Mouse (Mus musculus) heart, postnatal 0 days (tissue): ENCODE data around the gene Scgb1a1. TPM values are rescaled to one million over a fixed set of nuclear protein-coding genes. Genes with fewer than 3 reads are reported as not detected.

ENCODE experiments used
- ATAC-seq: fragments of 200-750 bp; cut with Nextera tagmentation; 2 replicates; pipeline ENCODE4 v1.8.0; 2017; ENCODE audit warnings: low read depth, moderate number of reproducible peaks, moderate library complexity; ENCODE audit not compliant: insufficient read depth
- DNase-seq: peaks from one replicate; pipeline ENCODE4 v3.0.0-alpha.2; 2016; ENCODE audit warnings: low spot score
- H3K27ac ChIP-seq: fragments of 300-500 bp; sonication (generic); 2 replicates; pipeline ENCODE4 v1.5.1; 2014; ENCODE audit warnings: low read depth, mild to moderate bottlenecking
- H3K27me3 ChIP-seq: fragments of 300-500 bp; sonication (generic); 2 replicates; pipeline ENCODE4 v1.6.1; 2014; ENCODE audit warnings: low read length, mixed read lengths; ENCODE audit not compliant: control insufficient read depth, insufficient read depth
- H3K36me3 ChIP-seq: fragments of 300-500 bp; sonication (generic); replicated peaks from 2 replicates; pipeline ENCODE4 v1.6.1; 2014; ENCODE audit warnings: low read length, mixed read lengths; ENCODE audit not compliant: control insufficient read depth, insufficient read depth
- H3K4me1 ChIP-seq: fragments of 300-500 bp; sonication (generic); 2 replicates; pipeline ENCODE4 v1.6.1; 2014; ENCODE audit warnings: antibody characterized with exemption; ENCODE audit not compliant: control insufficient read depth, insufficient read depth
- H3K4me2 ChIP-seq: fragments of 300-500 bp; sonication (generic); 2 replicates; pipeline ENCODE4 v1.6.1; 2014; ENCODE audit warnings: low read depth, mild to moderate bottlenecking, low read length, moderate library complexity
- H3K4me3 ChIP-seq: fragments of 300-500 bp; sonication (generic); 2 replicates; pipeline ENCODE4 v1.5.1; 2014; ENCODE audit warnings: low read depth, low read length
- H3K9ac ChIP-seq: fragments of 300-500 bp; sonication (generic); replicated peaks from 2 replicates; pipeline ENCODE4 v1.6.1; 2014; ENCODE audit warnings: low read depth, low read length, mixed read lengths
- H3K9me3 ChIP-seq: fragments of 300-500 bp; sonication (generic); replicated peaks from 2 replicates; pipeline ENCODE4 v1.6.1; 2016; ENCODE audit warnings: low read length; ENCODE audit not compliant: control insufficient read depth
- CTCF ChIP-seq: IDR thresholded peaks from 2 replicates; pipeline ENCODE4 v1.5.1; 2016; ENCODE audit warnings: antibody characterized with exemption, control low read depth, low read depth
- EP300 ChIP-seq: IDR thresholded peaks from 2 replicates; pipeline ENCODE4 v1.6.1; 2016; ENCODE audit warnings: antibody characterized with exemption, low read depth
- WGBS: fragments of 180-500 bp; shearing (Covaris S2); extraction: QIAGEN DNeasy Blood & Tissue Kit; methylation state at CpG from one replicate; pipeline ENCODE4 v1.1.7; 2014; 5-methylcytosine and 5-hydroxymethylcytosine counted together
- polyA plus RNA-seq: library from polyadenylated mRNA; unstranded; fragments of >200 nt; fragmentation: Nextera tagmentation; extraction: Ambion mirVana; gene quantifications from 2 replicates; pipeline ENCODE4 v1.2.1, GENCODE M21; 2015
- total RNA-seq: library from RNA; depleted of rRNA; stranded (reverse); fragments of >200 nt; gene quantifications from 2 replicates; pipeline ENCODE4 v1.2.3, GENCODE M21; 2014; ENCODE audit warnings: low replicate concordance; rRNA removed

Scgb1a1 gene
- total and polyA plus RNA-seq, 2 experiments from 2014 or later, result 1.3 TPM; not detected in 1

- Histone ChIP-seq H3K4me2 (no peak overlapping the region), H3K27ac (no peak overlapping the region), H3K36me3 (no peaks in the 10 kb centered on the region), H3K4me1 (peaks cover 38% of the 10 kb centered on the region), H3K9me3 (no peaks in the 10 kb centered on the region), H3K4me3 (no peak overlapping the region), H3K27me3 (no peaks in the 10 kb centered on the region), H3K9ac (no peak overlapping the region)
- TF ChIP-seq CTCF (no peak), EP300 (no peak)
- ATAC-seq (no peak), DNase-seq (no peak)
- 59% methylated on average over 3 of the region's 3 CpGs for WGBS
Measured at GRCm38 (mm10) chr19:9035101-9035500, 52.7 kb downstream of the Scgb1a1 start.

GRCm38 (mm10) chr19:9034480-9034879 is 53.3 kb downstream of the Scgb1a1 start:
- no peak overlapping the region for H3K4me3 ChIP-seq
- H3K36me3 ChIP-seq, result no peaks in the 10 kb centered on the region
- DNase-seq, result no peak
- H3K27me3 ChIP-seq, result no peaks in the 10 kb centered on the region
- no peak for ATAC-seq
- H3K4me2 ChIP-seq, result no peak overlapping the region
- peaks cover 38% of the 10 kb centered on the region for H3K4me1 ChIP-seq
- WGBS, result 89% methylated on average over 3 of the region's 3 CpGs
- no peaks in the 10 kb centered on the region for H3K9me3 ChIP-seq
- no peak for TF ChIP-seq CTCF
- no peak for TF ChIP-seq EP300
- H3K27ac ChIP-seq, result no peak overlapping the region
- H3K9ac ChIP-seq, result no peak overlapping the region

Other genes with a start within 250 kb of the Scgb1a1 start
- not detected in 2 replicates for gene Gng3, start 248.8 kb downstream of the Scgb1a1 start, total RNA-seq
- 0.29 and 0.48 TPM in 2 replicates for gene Gng3, start 248.8 kb downstream of the Scgb1a1 start, polyA plus RNA-seq
- 5.8 and 8.4 TPM in 2 replicates for gene Lrrn4cl, start 237.2 kb downstream of the Scgb1a1 start, total RNA-seq
- gene Lrrn4cl, start 237.2 kb downstream of the Scgb1a1 start, polyA plus RNA-seq, result 1.5 and 1.8 TPM in 2 replicates
- 58.1 and 100.0 TPM in 2 replicates for gene Ubxn1, start 216.5 kb downstream of the Scgb1a1 start, total RNA-seq
- 138 and 141 TPM in 2 replicates for gene Ubxn1, start 216.5 kb downstream of the Scgb1a1 start, polyA plus RNA-seq
- gene Uqcc3, start 207.0 kb downstream of the Scgb1a1 start, total RNA-seq, result 12.6 and 38.2 TPM in 2 replicates
- gene Uqcc3, start 207.0 kb downstream of the Scgb1a1 start, polyA plus RNA-seq, result 91.9 and 102 TPM in 2 replicates
- gene Lbhd1, start 204.2 kb downstream of the Scgb1a1 start, total RNA-seq, result 0.65 and 1.3 TPM in 2 replicates
- gene Lbhd1, start 204.2 kb downstream of the Scgb1a1 start, polyA plus RNA-seq, result 30.3 and 31.2 TPM in 2 replicates
- not detected in 2 replicates for gene Gm49403, start 204.0 kb downstream of the Scgb1a1 start, total RNA-seq
- gene Gm49403, start 204.0 kb downstream of the Scgb1a1 start, polyA plus RNA-seq, result not detected in 2 replicates
- 28.4 and 31.4 TPM in 2 replicates for gene 1810009A15Rik, start 199.1 kb downstream of the Scgb1a1 start, total RNA-seq
- 37.3 and 40.5 TPM in 2 replicates for gene 1810009A15Rik, start 199.1 kb downstream of the Scgb1a1 start, polyA plus RNA-seq
- not detected in 2 replicates for gene Gm49416, start 199.0 kb downstream of the Scgb1a1 start, total RNA-seq
- gene Gm49416, start 199.0 kb downstream of the Scgb1a1 start, polyA plus RNA-seq, result not detected in 2 replicates
- 25.6 and 32.0 TPM in 2 replicates for gene Ints5, start 195.0 kb downstream of the Scgb1a1 start, total RNA-seq
- 12.8 and 14.2 TPM in 2 replicates for gene Ints5, start 195.0 kb downstream of the Scgb1a1 start, polyA plus RNA-seq
- gene Ganab, start 189.9 kb downstream of the Scgb1a1 start, total RNA-seq, result 56.3 and 65.5 TPM in 2 replicates
- gene Ganab, start 189.9 kb downstream of the Scgb1a1 start, polyA plus RNA-seq, result 25.6 and 26.4 TPM in 2 replicates
- 41.5 and 54.2 TPM in 2 replicates for gene B3gat3, start 167.6 kb downstream of the Scgb1a1 start, total RNA-seq
- 26.8 and 29.1 TPM in 2 replicates for gene B3gat3, start 167.6 kb downstream of the Scgb1a1 start, polyA plus RNA-seq
- gene Rom1, start 158.6 kb downstream of the Scgb1a1 start, total RNA-seq, result 1.5 and 10.2 TPM in 2 replicates
- gene Rom1, start 158.6 kb downstream of the Scgb1a1 start, polyA plus RNA-seq, result 3.2 TPM in 2 replicates
- gene Eml3, start 158.4 kb downstream of the Scgb1a1 start, total RNA-seq, result 6.7 and 21.0 TPM in 2 replicates
- 9.6 and 10.1 TPM in 2 replicates for gene Eml3, start 158.4 kb downstream of the Scgb1a1 start, polyA plus RNA-seq
- 55.1 and 57.9 TPM in 2 replicates for gene Mta2, start 146.1 kb downstream of the Scgb1a1 start, total RNA-seq
- gene Mta2, start 146.1 kb downstream of the Scgb1a1 start, polyA plus RNA-seq, result 47.6 and 51.5 TPM in 2 replicates
- 9.8 and 18.0 TPM in 2 replicates for gene Tut1, start 134.1 kb downstream of the Scgb1a1 start, total RNA-seq
- gene Tut1, start 134.1 kb downstream of the Scgb1a1 start, polyA plus RNA-seq, result 8.2 and 10.4 TPM in 2 replicates
- 407 and 439 TPM in 2 replicates for gene Eef1g, start 120.9 kb downstream of the Scgb1a1 start, total RNA-seq
- gene Eef1g, start 120.9 kb downstream of the Scgb1a1 start, polyA plus RNA-seq, result 172 and 173 TPM in 2 replicates
- 122 and 135 TPM in 2 replicates for gene Ahnak, start 98.7 kb downstream of the Scgb1a1 start, total RNA-seq
- 56.8 and 59.1 TPM in 2 replicates for gene Ahnak, start 98.7 kb downstream of the Scgb1a1 start, polyA plus RNA-seq
- gene Asrgl1, start 47.7 kb upstream of the Scgb1a1 start, total RNA-seq, result 7.3 and 10.6 TPM in 2 replicates
- gene Asrgl1, start 47.7 kb upstream of the Scgb1a1 start, polyA plus RNA-seq, result 22.2 and 22.7 TPM in 2 replicates